Mouse (Mus musculus) lung, postnatal 14 days (tissue): Measurements from ENCODE around the gene Abcf3.
A peak's percentile ranks its signal among the peaks of the same experiment; 100 is the strongest.

Source experiments
- DNase-seq: peaks from one replicate; pipeline ENCODE4 v3.0.0; 2021

Abcf3 gene

GRCm38 (mm10) chr16:20548096-20548948 is at the start of gene Abcf3:
Abcf3 (plus strand) TSS chr16:20548577.
- peak; percentile 98 for DNase-seq

DNA sequence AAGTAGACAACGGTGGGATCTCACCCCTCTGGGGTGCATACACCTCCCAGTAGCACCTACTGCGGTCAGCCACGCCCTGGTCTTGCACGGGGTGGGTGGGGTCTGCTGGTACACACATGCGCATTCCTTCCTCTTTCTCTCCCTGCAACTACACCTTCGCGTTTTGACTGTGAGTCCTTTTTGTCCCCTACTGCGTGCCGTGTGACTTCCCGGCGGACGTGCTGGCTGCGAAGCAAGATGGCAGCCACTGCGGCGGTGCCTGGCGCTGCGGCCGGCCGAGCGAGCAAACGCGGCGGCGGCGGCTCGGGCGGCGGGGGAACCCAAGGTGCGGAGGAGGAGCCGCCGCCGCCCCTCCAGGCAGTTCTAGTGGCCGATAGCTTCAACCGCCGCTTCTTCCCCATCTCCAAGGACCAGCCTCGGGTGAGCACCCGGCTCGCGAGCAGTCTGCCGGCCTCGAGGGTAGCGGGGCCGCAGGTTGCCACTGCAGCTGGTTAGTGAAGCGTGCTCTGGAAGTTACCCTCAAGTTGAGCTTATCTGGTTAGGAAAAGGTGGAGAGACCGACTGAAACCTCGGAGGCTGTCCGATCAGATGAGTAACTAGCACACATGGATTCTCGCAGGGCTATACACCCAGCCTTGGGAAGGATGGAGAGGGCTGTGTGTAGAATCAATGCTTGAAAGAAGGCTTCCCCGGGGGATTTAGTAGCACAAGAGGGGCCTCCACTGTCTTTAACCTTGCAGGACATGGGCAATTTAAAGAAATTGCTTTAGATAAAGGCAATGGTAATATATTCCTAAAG is 49.5 kb upstream of the Abcf3 start, which contains the start of gene Eif2b5:
TSS of gene Eif2b5 (plus strand) at position 141 of the 799 bp plus-strand sequence.
- DNase-seq: peak; percentile 92

- no peak for DNase-seq
Observed at GRCm38 (mm10) chr16:20506000-20506399, 42.4 kb upstream of the Abcf3 start.

- DNase-seq: peak; percentile 40
Observed at GRCm38 (mm10) chr16:20509349-20509748, 39.0 kb upstream of the Abcf3 start.

DNA sequence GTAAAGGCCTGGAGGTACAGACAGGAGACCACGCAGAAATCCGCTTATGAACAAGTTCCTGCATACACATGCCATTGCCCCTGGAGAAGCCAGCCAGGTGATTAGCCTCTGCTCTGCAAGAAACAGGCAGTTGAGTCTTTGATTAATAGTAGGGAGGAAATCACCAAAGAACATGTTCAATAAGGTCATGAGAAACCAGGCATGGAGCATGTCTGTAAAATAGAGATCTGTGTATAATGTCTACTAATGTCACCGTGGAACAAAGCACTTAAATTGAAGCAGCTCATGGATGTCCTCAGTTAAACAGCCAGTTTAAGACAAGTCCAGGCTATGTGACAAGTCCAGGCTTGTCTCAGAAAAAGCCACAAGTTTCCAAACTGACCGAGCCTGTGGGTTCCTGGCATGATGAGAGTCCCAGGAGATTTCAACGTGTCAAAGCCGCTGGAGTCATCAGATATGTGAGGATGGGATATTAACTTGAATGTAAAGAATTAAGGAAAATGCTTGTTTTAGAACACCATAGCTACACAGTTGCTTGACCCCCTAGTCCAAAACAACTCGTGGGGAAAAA is 37.0 kb upstream of the Abcf3 start:
- no peak for DNase-seq

DNA sequence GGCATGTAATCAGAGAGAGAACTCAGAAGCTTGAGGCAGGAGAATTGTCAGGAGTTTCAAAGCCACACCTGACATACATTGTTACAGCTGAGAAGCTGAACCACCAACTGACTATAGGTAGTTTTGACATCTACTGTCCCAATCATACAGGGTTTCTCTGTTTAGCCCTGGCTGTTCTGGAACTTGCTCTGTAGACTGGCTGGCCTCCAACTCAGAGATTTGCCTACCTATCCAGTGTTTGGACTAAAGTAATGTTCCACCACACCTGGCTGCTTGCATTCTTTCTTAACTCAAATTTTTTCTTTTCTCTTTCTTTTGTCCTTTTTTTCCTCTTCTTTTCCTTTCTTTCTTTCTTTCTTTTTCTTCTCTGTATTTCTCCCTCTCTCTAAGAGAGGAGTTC is 32.3 kb upstream of the Abcf3 start:
- DNase-seq: no peak

GRCm38 (mm10) chr16:20516726-20517201 is 31.6 kb upstream of the Abcf3 start, which contains the start of gene Dvl3:
Dvl3 (plus strand) TSS chr16:20516982.
- peak; percentile 92 for DNase-seq

DNA sequence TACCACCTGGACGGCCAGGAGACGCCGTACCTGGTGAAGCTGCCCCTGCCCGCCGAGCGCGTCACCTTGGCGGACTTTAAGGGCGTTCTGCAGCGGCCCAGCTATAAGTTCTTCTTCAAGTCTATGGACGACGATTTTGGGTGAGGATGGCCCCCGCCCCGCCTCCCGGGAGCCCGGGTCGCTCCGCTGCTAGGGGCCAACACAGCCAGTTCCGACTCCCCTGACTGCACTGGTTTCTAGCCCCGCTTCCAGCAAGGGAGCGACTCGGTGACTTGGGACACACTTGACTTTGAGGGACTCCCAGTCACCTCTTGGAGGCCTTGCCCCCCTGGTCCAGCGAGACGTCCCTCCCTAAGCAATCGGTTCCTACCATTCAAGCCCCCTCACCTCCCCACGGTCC is 31.2 kb upstream of the Abcf3 start:
- DNase-seq: no peak

GRCm38 (mm10) chr16:20517701-20518374 is 30.5 kb upstream of the Abcf3 start:
- peak; percentile 42 for DNase-seq

DNA sequence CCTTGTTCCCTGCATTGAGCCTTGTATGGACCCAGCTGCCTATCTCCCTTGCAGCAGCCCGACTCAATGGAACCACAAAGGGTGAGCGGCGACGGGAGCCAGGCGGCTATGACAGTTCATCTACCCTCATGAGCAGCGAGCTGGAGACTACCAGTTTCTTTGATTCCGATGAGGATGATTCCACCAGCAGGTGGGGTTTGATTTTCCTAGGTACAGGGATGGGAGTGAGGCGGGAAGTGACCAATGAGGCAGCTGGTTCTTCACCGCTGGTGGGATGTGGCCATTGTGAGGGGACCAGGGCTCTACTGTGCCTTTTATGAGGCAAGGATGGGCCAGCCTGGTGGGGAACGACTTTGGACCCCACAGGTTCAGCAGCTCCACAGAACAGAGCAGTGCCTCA is 24.5 kb upstream of the Abcf3 start:
- DNase-seq: no peak

DNA sequence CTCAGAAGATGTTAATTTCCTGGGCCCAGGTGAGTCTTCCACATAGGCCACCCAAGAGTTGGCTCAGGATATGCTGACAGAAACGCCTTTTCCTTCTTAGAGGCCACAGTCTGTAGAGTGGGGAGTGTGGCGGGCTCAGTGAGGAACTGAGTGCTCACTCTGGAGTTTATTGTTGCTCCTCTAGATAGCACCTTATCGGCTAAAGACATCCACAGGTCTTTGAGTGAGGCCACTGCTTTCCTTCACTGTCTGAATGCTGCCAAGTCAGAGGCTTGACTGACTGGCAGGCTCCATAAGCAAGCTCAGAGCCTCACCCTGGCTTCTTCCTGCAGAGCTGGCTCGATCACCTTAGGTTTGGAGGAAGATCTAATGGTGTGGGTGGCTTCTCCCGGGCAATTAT is 19.6 kb upstream of the Abcf3 start:
- DNase-seq: no peak

DNA sequence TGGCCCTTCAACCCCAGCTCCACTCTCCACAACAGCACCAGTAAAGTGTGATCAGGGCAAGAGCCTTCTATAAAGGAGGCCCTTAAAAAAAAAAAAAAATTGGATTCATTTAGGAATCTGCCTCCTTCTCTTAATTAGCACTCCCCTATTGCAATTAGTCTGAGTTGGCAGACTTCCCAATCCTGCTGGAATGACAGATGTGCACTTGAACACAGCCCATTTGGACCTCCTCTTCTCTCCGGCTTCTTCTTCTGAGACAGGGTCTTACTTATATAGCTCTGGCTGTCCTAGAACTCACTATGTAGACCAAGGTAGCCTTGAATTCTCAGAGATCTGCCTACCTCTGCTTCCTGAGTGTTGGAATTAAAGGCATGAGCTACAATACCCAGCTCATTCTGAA is 19.0 kb upstream of the Abcf3 start:
- no peak for DNase-seq

DNA sequence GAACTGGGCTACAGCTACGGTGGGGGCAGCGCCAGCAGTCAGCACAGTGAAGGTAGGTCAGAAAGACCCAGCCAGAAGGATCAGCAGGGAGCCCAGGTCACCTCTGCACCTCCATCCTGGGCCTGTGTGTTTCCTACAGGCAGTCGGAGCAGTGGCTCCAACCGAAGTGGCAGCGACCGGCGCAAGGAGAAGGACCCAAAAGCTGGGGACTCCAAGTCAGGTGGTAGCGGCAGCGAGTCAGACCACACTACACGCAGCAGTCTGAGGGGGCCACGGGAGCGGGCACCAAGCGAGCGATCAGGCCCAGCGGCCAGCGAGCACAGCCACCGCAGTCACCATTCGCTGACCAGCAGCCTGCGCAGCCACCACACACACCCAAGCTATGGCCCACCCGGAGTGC is 17.4 kb upstream of the Abcf3 start:
- DNase-seq: no peak

DNA sequence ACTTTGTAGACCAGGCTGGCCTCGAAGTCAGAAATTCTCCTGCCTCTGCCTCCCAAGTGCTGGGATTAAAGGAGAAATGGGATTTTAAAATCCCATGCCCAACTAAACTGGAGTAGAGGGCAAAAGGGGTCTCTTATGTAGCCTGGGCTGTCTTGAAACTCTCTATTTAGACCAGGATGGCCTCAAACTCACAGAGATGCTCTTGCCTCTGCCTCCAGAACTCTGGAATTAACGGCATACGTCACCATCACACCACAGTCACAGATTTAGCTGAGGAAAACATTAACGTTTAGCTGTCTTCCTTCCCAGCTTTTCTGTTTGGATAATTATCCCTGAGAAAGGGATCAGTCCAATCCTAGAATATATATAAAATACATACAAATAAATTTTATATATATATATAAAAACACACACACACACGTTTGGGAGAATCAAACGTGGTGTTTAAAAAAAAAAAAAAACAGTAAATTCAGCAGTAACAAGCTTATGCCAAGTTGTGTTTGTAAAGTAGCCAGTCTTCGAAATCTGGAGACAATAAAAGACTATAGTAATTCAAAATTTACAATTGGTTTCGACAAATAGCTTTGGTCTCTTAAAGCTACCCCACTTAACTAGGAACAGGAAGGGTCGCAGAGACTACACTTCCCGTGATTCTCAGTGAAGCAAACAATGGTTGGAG is 13.6 kb upstream of the Abcf3 start:
- no peak for DNase-seq

GRCm38 (mm10) chr16:20535296-20536080 is 12.9 kb upstream of the Abcf3 start, which contains the start of gene Ap2m1:
Ap2m1 (plus strand) TSS chr16:20535478.
- DNase-seq: peak; percentile 91

DNA sequence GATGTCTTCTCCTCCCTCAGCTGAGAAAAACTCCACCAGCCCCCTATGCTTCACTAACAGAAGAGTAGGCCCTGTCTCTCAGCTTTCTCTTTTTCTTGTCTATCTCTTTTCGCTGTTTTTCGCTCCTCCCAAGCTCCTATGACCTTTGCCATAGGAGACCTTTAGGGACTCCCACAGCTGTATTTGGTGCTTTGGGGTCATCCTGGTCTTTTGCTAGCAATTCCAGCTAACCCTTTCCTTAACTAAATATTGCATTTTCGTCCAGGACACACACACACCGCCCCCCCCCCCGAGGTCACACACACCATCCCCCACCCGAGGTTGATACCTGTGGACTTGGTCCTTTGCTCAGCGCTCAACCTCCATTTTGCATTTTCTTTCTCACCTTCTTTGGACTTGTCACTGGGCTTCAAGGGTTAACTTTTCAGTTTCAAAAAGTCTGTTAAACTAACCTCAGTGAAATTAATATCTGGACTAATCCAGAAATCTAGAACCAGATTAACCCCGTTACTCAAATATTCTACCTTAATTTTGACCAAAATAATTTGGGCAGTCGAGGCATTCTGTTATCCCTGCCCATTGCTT is 12.2 kb upstream of the Abcf3 start:
- no peak for DNase-seq

GRCm38 (mm10) chr16:20537071-20537471 is 11.3 kb upstream of the Abcf3 start:
- DNase-seq: no peak

DNA sequence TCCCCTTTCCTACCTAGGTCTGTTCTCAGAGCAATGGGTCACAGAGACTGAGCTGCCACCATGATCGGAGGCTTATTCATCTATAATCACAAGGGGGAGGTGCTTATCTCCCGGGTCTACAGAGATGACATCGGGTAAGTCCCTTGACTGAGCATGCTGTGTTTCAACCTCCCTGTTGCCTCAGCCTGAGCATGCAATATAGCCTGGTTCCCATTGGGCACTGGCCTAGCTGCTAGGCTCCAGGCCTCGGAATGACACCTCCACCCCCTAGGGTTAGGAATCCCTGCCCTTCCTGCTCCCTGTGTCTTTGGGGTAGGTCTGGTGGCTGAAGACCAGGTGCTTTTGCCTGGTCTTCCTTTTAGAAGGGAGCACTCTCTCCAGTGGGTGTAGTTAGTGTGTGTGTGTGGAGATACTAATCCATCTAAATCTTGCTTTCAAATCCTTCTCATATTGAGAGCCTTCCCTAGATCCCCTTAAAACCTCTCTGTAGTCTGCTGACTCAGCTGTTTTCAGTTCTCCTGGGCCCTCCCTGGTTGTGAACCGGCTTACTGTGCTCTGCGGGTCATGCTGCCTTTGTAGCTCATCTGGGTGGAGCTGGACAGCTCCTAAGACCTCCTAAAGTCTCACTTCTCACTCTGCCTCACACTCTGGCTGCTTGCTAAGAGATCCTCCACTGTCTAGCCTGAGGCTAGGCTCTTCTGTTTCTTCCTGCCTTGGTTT is 10.6 kb upstream of the Abcf3 start:
- no peak for DNase-seq

DNA sequence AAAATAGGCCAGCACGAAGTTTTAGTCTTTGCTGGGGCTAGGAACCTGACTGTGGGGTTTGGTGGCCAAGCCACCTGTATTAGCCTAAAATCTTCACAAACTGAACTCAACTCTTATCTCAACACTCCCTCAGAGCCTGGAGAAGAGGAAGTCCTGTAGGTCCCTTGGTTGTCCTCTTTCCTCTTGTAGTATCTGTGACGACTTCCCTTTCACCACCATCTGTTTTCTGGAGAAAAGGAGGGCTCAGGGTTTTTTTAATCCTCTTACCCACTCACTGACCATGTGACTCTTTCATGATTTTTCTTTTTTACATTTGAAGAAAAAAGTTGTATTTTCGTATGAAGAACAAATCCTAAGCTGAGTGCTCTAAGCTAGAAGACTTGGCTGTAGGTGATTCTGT is 8.7 kb upstream of the Abcf3 start:
- no peak for DNase-seq

GRCm38 (mm10) chr16:20540438-20540837 is 7.9 kb upstream of the Abcf3 start:
- no peak for DNase-seq
